Mouse (Mus musculus) midbrain, embryonic 16.5 days (tissue): Measurements from ENCODE around the gene Synpr. TPM values are rescaled to one million over a fixed set of nuclear protein-coding genes. Genes with fewer than 3 reads are reported as not detected.

ENCODE experiments used
- ATAC-seq: fragments of 200-750 bp; cut with Nextera tagmentation; 2 replicates; pipeline ENCODE4 v1.8.0; 2017; ENCODE audit warnings: moderate TSS enrichment
- H3K27ac ChIP-seq: fragments of 300-500 bp; sonication (generic); 2 replicates; pipeline ENCODE4 v1.5.1; 2014; ENCODE audit warnings: mild to moderate bottlenecking, low read length, mixed read lengths
- H3K27me3 ChIP-seq: fragments of 300-500 bp; sonication (generic); 2 replicates; pipeline ENCODE4 v1.6.1; 2014; ENCODE audit warnings: low read depth, low read length, mixed read lengths; ENCODE audit not compliant: control insufficient read depth, insufficient read depth
- H3K36me3 ChIP-seq: fragments of 300-500 bp; sonication (generic); 2 replicates; pipeline ENCODE4 v1.6.1; 2014; ENCODE audit warnings: mild to moderate bottlenecking, low read length, moderate library complexity, mixed read lengths; ENCODE audit not compliant: control insufficient read depth, insufficient read depth
- H3K4me1 ChIP-seq: fragments of 300-500 bp; sonication (generic); 2 replicates; pipeline ENCODE4 v1.6.1; 2014; ENCODE audit warnings: mild to moderate bottlenecking, low read length, mixed read lengths; ENCODE audit not compliant: control insufficient read depth, insufficient read depth
- H3K4me2 ChIP-seq: fragments of 300-500 bp; sonication (generic); 2 replicates; pipeline ENCODE4 v1.6.1; 2014; ENCODE audit warnings: mild to moderate bottlenecking, low read length, mixed read lengths
- H3K4me3 ChIP-seq: fragments of 300-500 bp; sonication (generic); 2 replicates; pipeline ENCODE4 v1.5.1; 2014; ENCODE audit warnings: low read depth, mild to moderate bottlenecking, low read length, moderate library complexity, mixed read lengths
- H3K9ac ChIP-seq: fragments of 300-500 bp; sonication (generic); 2 replicates; pipeline ENCODE4 v1.6.1; 2014; ENCODE audit warnings: low read depth, low read length, mixed read lengths
- H3K9me3 ChIP-seq: fragments of 300-500 bp; sonication (generic); replicated peaks from 2 replicates; pipeline ENCODE4 v1.6.1; 2014; ENCODE audit warnings: mild to moderate bottlenecking, low read length, mixed read lengths; ENCODE audit not compliant: control insufficient read depth, poor library complexity, severe bottlenecking
- WGBS: fragments of 180-500 bp; shearing (Covaris S2); extraction: QIAGEN DNeasy Blood & Tissue Kit; methylation state at CpG from one replicate; pipeline ENCODE4 v1.1.7; 2014; 5-methylcytosine and 5-hydroxymethylcytosine counted together
- polyA plus RNA-seq: library from polyadenylated mRNA; unstranded; fragments of >200 nt; fragmentation: Nextera tagmentation; extraction: Ambion mirVana; gene quantifications from 2 replicates; pipeline ENCODE4 v1.2.1, GENCODE M21; 2015

Gene Synpr
- polyA plus RNA-seq, 1 experiment from 2014 or later, result 45.9 TPM

DNA sequence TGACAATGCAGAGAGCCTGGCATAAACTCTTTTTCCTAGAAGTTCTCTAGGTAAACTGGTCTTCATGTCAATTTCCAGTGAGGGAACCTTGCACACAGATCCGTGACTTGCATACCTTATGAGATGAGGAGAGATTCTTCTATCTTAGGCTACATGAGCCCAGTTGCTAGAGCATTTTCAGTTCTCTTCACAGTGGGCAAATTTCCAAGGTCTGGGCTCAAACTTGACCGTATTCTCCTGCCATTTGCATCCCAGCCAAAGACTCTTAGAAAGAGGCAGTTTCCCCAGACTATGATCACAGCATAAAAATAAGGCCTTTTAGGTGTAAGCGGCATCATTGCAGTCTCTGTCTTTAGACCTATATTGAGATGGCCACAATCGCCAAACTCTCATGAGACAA lies 270.1 kb downstream of the Synpr start:
- Histone ChIP-seq H3K9ac (no peak overlapping the region), H3K27ac (no peak overlapping the region), H3K4me3 (no peak overlapping the region), H3K27me3 (no peaks in the 10 kb centered on the region), H3K9me3 (no peaks in the 10 kb centered on the region), H3K4me2 (no peak overlapping the region), H3K4me1 (no peaks in the 10 kb centered on the region), H3K36me3 (no peaks in the 10 kb centered on the region)
- no peak for ATAC-seq
- WGBS, result 91% methylated on average over 4 of the region's 4 CpGs

GRCm38 (mm10) chr14:13558117-13558516 lies 273.5 kb downstream of the Synpr start:
- Histone ChIP-seq H3K27ac (no peak overlapping the region), H3K4me3 (no peak overlapping the region), H3K4me1 (no peaks in the 10 kb centered on the region), H3K4me2 (no peak overlapping the region), H3K9me3 (no peaks in the 10 kb centered on the region), H3K9ac (no peak overlapping the region), H3K36me3 (no peaks in the 10 kb centered on the region), H3K27me3 (no peaks in the 10 kb centered on the region)
- WGBS, result 95% methylated on average over 2 of the region's 2 CpGs
- ATAC-seq, result no peak

GRCm38 (mm10) chr14:13567250-13567649 lies 282.7 kb downstream of the Synpr start:
- H3K27ac ChIP-seq, result no peak overlapping the region
- no peaks in the 10 kb centered on the region for H3K4me1 ChIP-seq
- no peaks in the 10 kb centered on the region for H3K27me3 ChIP-seq
- no peaks in the 10 kb centered on the region for H3K9me3 ChIP-seq
- 83% methylated on average over 1 of the region's 1 CpGs for WGBS
- ATAC-seq, result no peak
- H3K36me3 ChIP-seq, result no peaks in the 10 kb centered on the region
- no peak overlapping the region for H3K4me2 ChIP-seq
- H3K9ac ChIP-seq, result no peak overlapping the region
- H3K4me3 ChIP-seq, result no peak overlapping the region

DNA sequence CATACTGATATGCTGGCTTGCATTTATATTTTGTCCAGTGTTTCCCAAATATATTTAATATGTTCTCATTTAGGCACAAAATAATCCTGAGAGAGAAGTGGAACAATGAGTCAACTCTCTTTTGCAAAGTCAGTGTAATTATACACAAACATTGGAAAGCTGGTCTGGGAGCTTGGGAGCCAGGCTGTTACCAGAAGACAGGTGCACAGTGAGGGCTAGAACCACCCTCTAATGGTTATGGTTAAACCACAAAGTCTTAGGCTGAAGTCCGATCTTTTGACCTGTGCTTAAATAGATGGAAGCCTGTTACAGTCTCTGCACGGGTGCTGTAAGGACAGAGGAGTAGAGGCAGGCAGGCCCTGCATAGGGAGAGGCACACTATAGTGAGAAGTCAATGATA lies 283.4 kb downstream of the Synpr start:
- ATAC-seq, result no peak
- no peaks in the 10 kb centered on the region for H3K27me3 ChIP-seq
- no peak overlapping the region for H3K4me3 ChIP-seq
- H3K9me3 ChIP-seq, result no peaks in the 10 kb centered on the region
- H3K4me1 ChIP-seq, result no peaks in the 10 kb centered on the region
- H3K27ac ChIP-seq, result no peak overlapping the region
- no peak overlapping the region for H3K4me2 ChIP-seq
- no peaks in the 10 kb centered on the region for H3K36me3 ChIP-seq
- whole genome bisulfite sequencing, result 79% methylated on average over 2 of the region's 2 CpGs
- no peak overlapping the region for H3K9ac ChIP-seq

- no peak for ATAC-seq
Observed at GRCm38 (mm10) chr14:13571941-13572340, 287.4 kb downstream of the Synpr start.

DNA sequence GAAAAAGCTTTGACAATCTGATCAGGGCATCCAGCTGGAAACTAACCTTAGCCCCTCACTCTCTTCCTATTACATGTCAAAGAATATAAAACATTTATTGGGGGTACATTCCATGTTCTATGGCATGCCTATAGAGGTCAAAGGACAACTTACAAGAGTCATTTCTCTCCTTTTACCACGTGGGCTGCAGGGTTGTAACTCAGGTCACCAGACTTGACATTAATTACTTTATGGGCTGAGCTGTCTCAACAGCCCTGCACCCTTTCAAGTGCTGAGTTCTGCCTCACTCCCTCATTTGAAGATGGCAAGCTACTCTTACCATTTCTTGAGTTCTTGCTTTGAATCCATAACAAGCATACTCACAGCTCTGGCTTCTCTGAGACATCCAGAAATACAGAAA lies 287.9 kb downstream of the Synpr start:
- WGBS, result 56% methylated on average over 1 of the region's 1 CpGs
- no peak overlapping the region for H3K27ac ChIP-seq
- no peaks in the 10 kb centered on the region for H3K4me1 ChIP-seq
- no peak overlapping the region for H3K4me2 ChIP-seq
- no peak for ATAC-seq
- H3K36me3 ChIP-seq, result no peaks in the 10 kb centered on the region
- no peak overlapping the region for H3K4me3 ChIP-seq
- H3K27me3 ChIP-seq, result no peaks in the 10 kb centered on the region
- H3K9ac ChIP-seq, result no peak overlapping the region
- H3K9me3 ChIP-seq, result no peaks in the 10 kb centered on the region

More at GRCm38 (mm10) chr14:13571941-13572340, 287.4 kb downstream of the Synpr start:
- Histone ChIP-seq H3K27ac (no peak overlapping the region), H3K4me2 (no peak overlapping the region), H3K36me3 (no peaks in the 10 kb centered on the region), H3K9ac (no peak overlapping the region), H3K9me3 (no peaks in the 10 kb centered on the region), H3K27me3 (no peaks in the 10 kb centered on the region), H3K4me3 (no peak overlapping the region), H3K4me1 (no peaks in the 10 kb centered on the region)

GRCm38 (mm10) chr14:13578101-13578500 lies 293.5 kb downstream of the Synpr start:
- no peak for ATAC-seq
- H3K27ac ChIP-seq, result no peak overlapping the region
- WGBS, result 90% methylated on average over 2 of the region's 2 CpGs
- no peaks in the 10 kb centered on the region for H3K4me1 ChIP-seq
- H3K9me3 ChIP-seq, result no peaks in the 10 kb centered on the region
- no peak overlapping the region for H3K9ac ChIP-seq
- no peaks in the 10 kb centered on the region for H3K27me3 ChIP-seq
- no peak overlapping the region for H3K4me2 ChIP-seq
- H3K4me3 ChIP-seq, result no peak overlapping the region
- H3K36me3 ChIP-seq, result no peaks in the 10 kb centered on the region

DNA sequence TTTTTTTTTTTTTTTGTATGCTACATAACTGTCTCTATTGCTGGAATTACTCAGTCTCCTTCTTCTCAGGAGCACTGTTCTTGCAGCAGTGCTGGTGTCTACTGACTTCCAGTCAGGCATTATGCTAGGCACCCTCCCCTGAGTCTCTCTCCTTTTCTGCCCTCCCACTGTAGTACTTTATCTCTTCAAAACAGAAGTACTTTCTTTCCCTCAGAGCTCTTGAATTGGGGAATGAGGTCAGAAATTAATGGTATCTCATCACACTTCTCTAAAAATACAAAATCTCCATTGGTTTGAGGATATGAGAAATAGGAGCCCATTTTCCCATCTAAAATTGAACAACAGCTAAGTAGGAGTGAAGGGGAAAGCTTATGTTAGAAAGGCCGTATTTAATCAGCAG lies 294.2 kb downstream of the Synpr start:
- whole genome bisulfite sequencing, result 77% methylated on average over 1 of the region's 1 CpGs
- no peak overlapping the region for H3K4me3 ChIP-seq
- H3K4me2 ChIP-seq, result no peak overlapping the region
- H3K4me1 ChIP-seq, result no peaks in the 10 kb centered on the region
- no peak overlapping the region for H3K27ac ChIP-seq
- no peaks in the 10 kb centered on the region for H3K36me3 ChIP-seq
- no peaks in the 10 kb centered on the region for H3K9me3 ChIP-seq
- H3K9ac ChIP-seq, result no peak overlapping the region
- H3K27me3 ChIP-seq, result no peaks in the 10 kb centered on the region
- ATAC-seq, result no peak; the same call in 1 of the 2 replicates

DNA sequence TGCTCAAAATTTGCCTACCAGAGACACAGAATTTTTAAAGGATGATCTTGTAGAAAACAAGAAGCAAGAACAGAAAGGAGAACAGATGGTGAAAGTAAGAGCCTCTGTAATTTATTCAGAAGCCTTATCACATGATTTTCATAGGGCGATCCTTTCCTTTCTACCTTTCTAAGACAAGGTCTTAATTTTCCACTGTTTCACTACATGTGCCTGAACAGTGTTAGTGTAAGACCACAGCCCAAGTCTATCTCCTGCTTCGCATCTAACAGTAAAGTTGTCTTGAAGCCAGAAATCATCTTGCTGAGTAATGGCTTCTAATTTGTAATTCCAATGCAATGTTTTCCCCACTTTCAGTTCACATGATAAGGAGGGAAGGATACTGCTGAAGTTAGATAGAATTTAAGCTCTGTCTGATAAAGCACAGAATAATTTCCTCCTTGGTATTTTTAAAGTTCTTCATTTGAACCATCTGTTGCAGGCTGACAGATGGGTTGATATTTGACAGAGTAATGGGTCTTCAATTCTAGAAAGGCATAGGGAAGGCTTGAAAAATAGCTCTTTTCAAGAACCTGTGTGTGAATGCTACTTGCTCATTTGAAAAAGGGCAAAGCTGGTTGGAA lies 308.9 kb downstream of the Synpr start:
- WGBS, result 88% methylated on average over 2 of the region's 2 CpGs
- no peak for ATAC-seq
- H3K9me3 ChIP-seq, result no peaks in the 10 kb centered on the region
- H3K36me3 ChIP-seq, result no peaks in the 10 kb centered on the region
- H3K27me3 ChIP-seq, result no peaks in the 10 kb centered on the region
- H3K4me1 ChIP-seq, result no peaks in the 10 kb centered on the region
- no peak overlapping the region for H3K9ac ChIP-seq
- H3K4me2 ChIP-seq, result no peak overlapping the region
- H3K4me3 ChIP-seq, result no peak overlapping the region
- H3K27ac ChIP-seq, result no peak overlapping the region
